Mouse (Mus musculus): ENCODE results near the gene Tgif1. TPM values are rescaled to one million over a fixed set of nuclear protein-coding genes. Genes with fewer than 3 reads are reported as not detected.
A peak's percentile ranks its signal among the peaks of the same experiment; 100 is the strongest.

Gene Tgif1
- polyA plus RNA-seq, 1 experiment from 2014 or later: 92.4 TPM

DNA sequence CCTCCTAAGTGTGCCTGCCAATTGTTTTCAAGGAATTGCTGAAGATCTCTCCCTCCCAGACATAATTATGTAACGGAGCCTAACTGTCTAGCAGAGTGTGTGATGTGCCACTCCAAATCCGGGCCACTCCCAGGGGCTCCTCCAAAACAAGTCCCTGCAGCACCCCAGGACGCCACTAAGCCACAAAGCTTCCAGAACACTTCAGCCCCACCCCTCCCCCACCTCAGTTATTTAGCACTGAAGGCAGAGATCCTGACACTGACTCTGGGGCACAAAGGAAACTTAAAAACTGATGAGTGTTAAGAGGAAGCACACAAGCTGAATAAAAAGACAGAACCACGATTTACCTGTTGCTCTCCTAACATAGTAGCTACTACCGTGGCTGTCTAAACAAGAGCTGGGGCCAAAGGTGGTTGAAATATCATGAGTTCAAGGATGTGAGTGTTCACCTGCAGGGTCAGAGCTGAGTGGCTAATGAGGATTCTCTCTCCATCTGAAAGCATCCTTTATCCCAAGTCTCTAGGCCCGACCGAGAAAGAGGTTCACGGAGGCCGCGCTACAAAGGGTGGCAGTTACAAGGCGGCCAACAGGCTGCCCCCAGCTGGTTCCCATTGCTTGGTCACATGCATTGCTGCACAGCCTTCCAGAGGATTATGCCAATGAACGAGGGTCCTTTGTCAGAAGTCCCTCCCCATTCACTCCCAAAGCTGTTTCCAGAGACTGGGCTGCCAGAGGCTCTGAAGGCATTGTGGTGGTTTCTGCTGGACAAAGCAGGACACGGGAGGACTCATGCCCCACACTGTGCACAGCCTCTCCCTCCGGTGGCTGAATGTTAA is 19.0 kb upstream of the Tgif1 start:
- ATAC-seq (replicated peaks; ENCODE audit: insufficient number of reproducible peaks, low FRiP score, low TSS enrichment, low read depth) (peak; percentile 84), DNase-seq (ENCODE audit: low spot score) (peak; percentile 86)
- Histone ChIP-seq H3K4me3 (ENCODE audit: low read depth, low read length) (no peak overlapping the region), H3K27ac (replicated peaks; ENCODE audit: low read depth, low read length) (peak overlapping the region; percentile 52), H3K9me3 (replicated peaks; ENCODE audit: control insufficient read depth, low read length) (no peaks in the 10 kb centered on the region), H3K9ac (replicated peaks; ENCODE audit: low read length) (peak overlapping the region; percentile 54; the same call in 1 of the 2 replicates), H3K27me3 (ENCODE audit: control insufficient read depth, insufficient read depth, low read length) (no peaks in the 10 kb centered on the region), H3K36me3 (replicated peaks; ENCODE audit: control insufficient read depth, insufficient read depth, low read depth, low read length) (no peaks in the 10 kb centered on the region), H3K4me2 (ENCODE audit: low read depth, low read length) (peak overlapping the region; percentile 33), H3K4me1 (ENCODE audit: control insufficient read depth, insufficient read depth, low read length) (peaks cover 7% of the 10 kb centered on the region)
- WGBS: 9% methylated on average over 14 of the region's 14 CpGs

- Histone ChIP-seq H3K4me2 (ENCODE audit: low read depth, low read length) (no peak overlapping the region), H3K27me3 (ENCODE audit: control insufficient read depth, insufficient read depth, low read length) (no peaks in the 10 kb centered on the region), H3K4me3 (ENCODE audit: low read depth, low read length) (no peak overlapping the region), H3K9ac (replicated peaks; ENCODE audit: low read length) (no peak overlapping the region), H3K9me3 (replicated peaks; ENCODE audit: control insufficient read depth, low read length) (no peaks in the 10 kb centered on the region), H3K36me3 (replicated peaks; ENCODE audit: control insufficient read depth, insufficient read depth, low read depth, low read length) (no peaks in the 10 kb centered on the region), H3K27ac (replicated peaks; ENCODE audit: low read depth, low read length) (no peak overlapping the region), H3K4me1 (ENCODE audit: control insufficient read depth, insufficient read depth, low read length) (peaks cover 7% of the 10 kb centered on the region)
- DNase-seq (ENCODE audit: low spot score) (no peak), ATAC-seq (replicated peaks; ENCODE audit: insufficient number of reproducible peaks, low FRiP score, low TSS enrichment, low read depth) (no peak)
- WGBS: 57% methylated on average over 5 of the region's 5 CpGs
Measured at GRCm38 (mm10) chr17:70871676-70872075, 18.3 kb upstream of the Tgif1 start.

DNA sequence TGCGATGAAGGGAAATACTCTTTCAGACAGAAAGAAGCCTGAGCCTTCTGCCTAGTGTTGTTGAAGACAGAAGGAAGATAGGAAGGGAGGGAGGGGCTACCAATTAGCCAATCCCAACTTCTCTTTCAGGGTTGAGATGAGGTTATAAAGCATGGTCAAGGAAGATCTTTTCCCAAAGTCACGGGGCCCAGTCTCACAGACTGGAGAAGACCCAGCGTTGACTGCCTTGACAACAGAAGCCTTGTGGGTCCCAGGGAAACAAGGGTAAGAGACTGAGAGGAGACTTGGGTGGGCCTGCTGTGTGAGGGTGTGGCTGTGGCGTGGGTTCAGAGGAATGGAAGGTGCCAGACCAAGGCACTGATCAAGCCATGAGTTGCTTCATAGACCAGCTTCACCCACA is 17.2 kb upstream of the Tgif1 start:
- H3K36me3 ChIP-seq (replicated peaks; ENCODE audit: control insufficient read depth, insufficient read depth, low read depth, low read length): no peaks in the 10 kb centered on the region
- H3K4me1 ChIP-seq (ENCODE audit: control insufficient read depth, insufficient read depth, low read length): peaks cover 7% of the 10 kb centered on the region
- H3K27me3 ChIP-seq (ENCODE audit: control insufficient read depth, insufficient read depth, low read length): no peaks in the 10 kb centered on the region
- H3K4me2 ChIP-seq (ENCODE audit: low read depth, low read length): no peak overlapping the region
- no peak overlapping the region for H3K9ac ChIP-seq (replicated peaks; ENCODE audit: low read length)
- 90% methylated on average over 4 of the region's 4 CpGs for WGBS
- H3K27ac ChIP-seq (replicated peaks; ENCODE audit: low read depth, low read length): no peak overlapping the region
- ATAC-seq (replicated peaks; ENCODE audit: insufficient number of reproducible peaks, low FRiP score, low TSS enrichment, low read depth) (no peak), DNase-seq (ENCODE audit: low spot score) (no peak)
- H3K4me3 ChIP-seq (ENCODE audit: low read depth, low read length): no peak overlapping the region
- H3K9me3 ChIP-seq (replicated peaks; ENCODE audit: control insufficient read depth, low read length): no peaks in the 10 kb centered on the region

GRCm38 (mm10) chr17:70868577-70869229 is 15.4 kb upstream of the Tgif1 start:
- WGBS: 83% methylated on average over 5 of the region's 5 CpGs
- ATAC-seq (replicated peaks; ENCODE audit: insufficient number of reproducible peaks, low FRiP score, low TSS enrichment, low read depth) (no peak), DNase-seq (ENCODE audit: low spot score) (no peak)
- H3K36me3 ChIP-seq (replicated peaks; ENCODE audit: control insufficient read depth, insufficient read depth, low read depth, low read length): no peaks in the 10 kb centered on the region
- H3K27ac ChIP-seq (replicated peaks; ENCODE audit: low read depth, low read length): no peak overlapping the region
- H3K4me3 ChIP-seq (ENCODE audit: low read depth, low read length): no peak overlapping the region
- H3K4me2 ChIP-seq (ENCODE audit: low read depth, low read length): no peak overlapping the region
- H3K9ac ChIP-seq (replicated peaks; ENCODE audit: low read length): no peak overlapping the region
- no peaks in the 10 kb centered on the region for H3K9me3 ChIP-seq (replicated peaks; ENCODE audit: control insufficient read depth, low read length)
- H3K4me1 ChIP-seq (ENCODE audit: control insufficient read depth, insufficient read depth, low read length): peaks cover 7% of the 10 kb centered on the region
- no peaks in the 10 kb centered on the region for H3K27me3 ChIP-seq (ENCODE audit: control insufficient read depth, insufficient read depth, low read length)

GRCm38 (mm10) chr17:70866538-70867114 is 13.3 kb upstream of the Tgif1 start:
- H3K4me2 ChIP-seq (ENCODE audit: low read depth, low read length): no peak overlapping the region
- H3K36me3 ChIP-seq (replicated peaks; ENCODE audit: control insufficient read depth, insufficient read depth, low read depth, low read length): no peaks in the 10 kb centered on the region
- no peak for DNase-seq (ENCODE audit: low spot score)
- no peak overlapping the region for H3K9ac ChIP-seq (replicated peaks; ENCODE audit: low read length)
- 92% methylated on average over 6 of the region's 6 CpGs for WGBS
- ATAC-seq (replicated peaks; ENCODE audit: insufficient number of reproducible peaks, low FRiP score, low TSS enrichment, low read depth): no peak
- no peaks in the 10 kb centered on the region for H3K27me3 ChIP-seq (ENCODE audit: control insufficient read depth, insufficient read depth, low read length)
- H3K27ac ChIP-seq (replicated peaks; ENCODE audit: low read depth, low read length): no peak overlapping the region
- no peaks in the 10 kb centered on the region for H3K4me1 ChIP-seq (ENCODE audit: control insufficient read depth, insufficient read depth, low read length)
- no peaks in the 10 kb centered on the region for H3K9me3 ChIP-seq (replicated peaks; ENCODE audit: control insufficient read depth, low read length)
- H3K4me3 ChIP-seq (ENCODE audit: low read depth, low read length): no peak overlapping the region

DNA sequence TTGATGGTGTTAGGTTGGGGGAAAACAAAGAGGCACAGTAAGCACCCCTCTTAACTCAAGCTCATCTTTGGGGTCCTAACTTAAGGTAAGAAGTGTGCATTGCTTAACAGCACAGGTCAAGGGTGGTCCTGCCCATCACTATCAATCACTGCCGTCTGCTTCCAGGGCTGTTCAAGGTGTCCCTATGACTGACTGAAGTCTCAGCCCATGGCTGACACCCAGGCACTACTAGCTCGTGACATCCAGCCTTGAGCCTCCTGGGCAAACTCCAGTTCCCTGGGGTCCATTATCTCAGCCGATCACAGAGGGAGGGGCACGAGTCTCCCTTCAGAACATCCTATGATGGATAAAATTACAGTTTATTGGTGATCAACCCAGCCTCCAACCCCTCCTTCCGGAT is 12.7 kb upstream of the Tgif1 start:
- WGBS: 90% methylated on average over 5 of the region's 5 CpGs
- no peak for ATAC-seq (replicated peaks; ENCODE audit: insufficient number of reproducible peaks, low FRiP score, low TSS enrichment, low read depth)

DNA sequence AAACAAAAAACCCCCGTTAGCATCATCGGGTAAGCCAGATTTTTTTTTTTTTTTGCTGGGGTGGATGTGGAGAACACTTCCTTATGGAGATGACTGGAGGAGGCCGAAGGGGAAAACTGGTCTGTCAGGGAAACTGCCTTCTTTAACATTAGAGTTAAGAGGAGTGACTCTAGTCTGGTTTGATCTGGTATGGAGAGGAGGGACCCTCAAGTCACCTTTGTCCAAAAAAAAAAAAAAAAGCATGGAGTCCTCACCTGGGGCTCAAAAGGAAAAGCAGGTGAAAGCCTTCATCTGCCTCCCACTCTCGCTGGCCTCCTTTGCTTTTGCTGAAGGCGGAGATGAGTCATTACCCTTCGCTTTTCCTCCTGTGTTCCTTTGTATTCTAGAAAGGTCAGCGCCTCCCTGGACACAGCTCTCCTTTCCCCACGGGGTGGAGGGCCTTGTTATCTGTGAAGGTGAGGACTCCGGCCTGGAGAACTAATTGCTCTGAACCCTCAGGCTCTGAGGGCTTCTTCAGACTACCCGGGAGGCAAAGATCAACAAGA is 11.8 kb upstream of the Tgif1 start:
- H3K4me2 ChIP-seq (ENCODE audit: low read depth, low read length): no peak overlapping the region
- H3K27ac ChIP-seq (replicated peaks; ENCODE audit: low read depth, low read length): no peak overlapping the region
- H3K4me3 ChIP-seq (ENCODE audit: low read depth, low read length): no peak overlapping the region
- no peaks in the 10 kb centered on the region for H3K36me3 ChIP-seq (replicated peaks; ENCODE audit: control insufficient read depth, insufficient read depth, low read depth, low read length)
- ATAC-seq (replicated peaks; ENCODE audit: insufficient number of reproducible peaks, low FRiP score, low TSS enrichment, low read depth) (no peak), DNase-seq (ENCODE audit: low spot score) (no peak)
- no peaks in the 10 kb centered on the region for H3K4me1 ChIP-seq (ENCODE audit: control insufficient read depth, insufficient read depth, low read length)
- WGBS: 81% methylated on average over 10 of the region's 10 CpGs
- H3K9me3 ChIP-seq (replicated peaks; ENCODE audit: control insufficient read depth, low read length): no peaks in the 10 kb centered on the region
- no peaks in the 10 kb centered on the region for H3K27me3 ChIP-seq (ENCODE audit: control insufficient read depth, insufficient read depth, low read length)
- H3K9ac ChIP-seq (replicated peaks; ENCODE audit: low read length): no peak overlapping the region

More for the DNA sequence above, 12.7 kb upstream of the Tgif1 start:
- no peaks in the 10 kb centered on the region for H3K27me3 ChIP-seq (ENCODE audit: control insufficient read depth, insufficient read depth, low read length)
- no peak overlapping the region for H3K4me2 ChIP-seq (ENCODE audit: low read depth, low read length)
- H3K36me3 ChIP-seq (replicated peaks; ENCODE audit: control insufficient read depth, insufficient read depth, low read depth, low read length): no peaks in the 10 kb centered on the region
- H3K9ac ChIP-seq (replicated peaks; ENCODE audit: low read length): no peak overlapping the region
- H3K4me3 ChIP-seq (ENCODE audit: low read depth, low read length): no peak overlapping the region
- H3K4me1 ChIP-seq (ENCODE audit: control insufficient read depth, insufficient read depth, low read length): no peaks in the 10 kb centered on the region
- H3K9me3 ChIP-seq (replicated peaks; ENCODE audit: control insufficient read depth, low read length): no peaks in the 10 kb centered on the region
- DNase-seq (ENCODE audit: low spot score): no peak
- H3K27ac ChIP-seq (replicated peaks; ENCODE audit: low read depth, low read length): no peak overlapping the region

GRCm38 (mm10) chr17:70864645-70865044 is 11.3 kb upstream of the Tgif1 start:
- H3K4me1 ChIP-seq (ENCODE audit: control insufficient read depth, insufficient read depth, low read length): no peaks in the 10 kb centered on the region
- no peak overlapping the region for H3K4me2 ChIP-seq (ENCODE audit: low read depth, low read length)
- H3K27ac ChIP-seq (replicated peaks; ENCODE audit: low read depth, low read length): no peak overlapping the region
- WGBS: 89% methylated on average over 3 of the region's 3 CpGs
- ATAC-seq (replicated peaks; ENCODE audit: insufficient number of reproducible peaks, low FRiP score, low TSS enrichment, low read depth) (no peak), DNase-seq (ENCODE audit: low spot score) (no peak)
- no peaks in the 10 kb centered on the region for H3K27me3 ChIP-seq (ENCODE audit: control insufficient read depth, insufficient read depth, low read length)
- no peak overlapping the region for H3K9ac ChIP-seq (replicated peaks; ENCODE audit: low read length)
- no peak overlapping the region for H3K4me3 ChIP-seq (ENCODE audit: low read depth, low read length)
- no peaks in the 10 kb centered on the region for H3K36me3 ChIP-seq (replicated peaks; ENCODE audit: control insufficient read depth, insufficient read depth, low read depth, low read length)
- H3K9me3 ChIP-seq (replicated peaks; ENCODE audit: control insufficient read depth, low read length): no peaks in the 10 kb centered on the region
